In genomic region chr1:128197353-128197752, GRCm38 (mm10) we compare ENCODE assay signal across 21 mouse cellular contexts. TPM values are rescaled to one million over a fixed set of nuclear protein-coding genes. Genes with fewer than 3 reads are reported as not detected.
DNase-seq lines count a peak whose midpoint lies in the region; ATAC-seq and TF ChIP-seq lines count a peak whose summit lies in the region.
"Had no signal": no experiment of that assay in that cellular context is flagged by ENCODE, and none has a peak within 500 bp of the region (broad histone marks: within the 10 kb centered on the region; RNA-seq: fewer than 3 reads in every experiment).

No protein-coding gene starts in this region.

- no peaks in the 10 kb centered on the region for H3K9me3 ChIP-seq in ES-E14 (ENCODE audit: control insufficient read depth, insufficient read depth, low read depth, low read length)
- no peaks in the 10 kb centered on the region for H3K9me3 ChIP-seq in forebrain, embryonic 16.5 days (ENCODE audit: control insufficient read depth, low read length)
- H3K9me3 ChIP-seq in limb, embryonic 10.5 days (replicated peaks) = no peaks in the 10 kb centered on the region
- H3K9me3 ChIP-seq: embryonic facial prominence, embryonic 10.5 days; embryonic facial prominence, embryonic 12.5 days; forebrain, embryonic 13.5 days; forebrain, embryonic 15.5 days had no signal

- no peak overlapping the region for H3K4me3 ChIP-seq in ES-E14 (ENCODE audit: insufficient read depth in 1 of 2, low read depth in 1 of 2, low read length in 2 of 2, poor library complexity in 1 of 2, severe bottlenecking in 1 of 2)
- no peak overlapping the region for H3K4me3 ChIP-seq in forebrain, embryonic 16.5 days (replicated peaks; ENCODE audit: low read length)
- H3K4me3 ChIP-seq in limb, embryonic 10.5 days = no peak overlapping the region
- H3K4me3 ChIP-seq: embryonic facial prominence, embryonic 10.5 days; embryonic facial prominence, embryonic 12.5 days; forebrain, embryonic 13.5 days; forebrain, embryonic 15.5 days had no signal

- no peaks in the 10 kb centered on the region for H3K27me3 ChIP-seq in forebrain, embryonic 16.5 days (replicated peaks; ENCODE audit: control insufficient read depth, insufficient read depth, low read length)
- H3K27me3 ChIP-seq in limb, embryonic 10.5 days (ENCODE audit: low read depth, poor library complexity, severe bottlenecking) = no peaks in the 10 kb centered on the region
- H3K27me3 ChIP-seq: embryonic facial prominence, embryonic 12.5 days; forebrain, embryonic 13.5 days; forebrain, embryonic 15.5 days; Patski had no signal

- DNase-seq in ES-E14 (ENCODE audit: low read depth, low spot score) = no peak
- DNase-seq in induced T-regulatory cell, adult 2 months (ENCODE audit: low read depth) = peak; percentile 36
- DNase-seq in limb, embryonic 10.5 days (ENCODE audit: low spot score) = no peak
- no peak for DNase-seq in heart, adult 8-10 months (ENCODE audit: low spot score)
- no peak for DNase-seq in kidney, postnatal 4 days
- DNase-seq: adrenal gland, adult 8-10 months; adrenal gland, postnatal 14 days; adrenal gland, postnatal 36 days; cerebellum, adult 11-12 months; cerebellum, adult 2 months; cerebellum, adult 9-10 months; cerebellum, postnatal 10 days; cerebellum, postnatal 25 days had no signal

- H3K36me3 ChIP-seq in ES-E14 (ENCODE audit: control insufficient read depth, insufficient read depth, low read length, poor library complexity, severe bottlenecking) = peaks cover 9% of the 10 kb centered on the region
- H3K36me3 ChIP-seq in forebrain, embryonic 16.5 days (ENCODE audit: control insufficient read depth, insufficient read depth) = peaks cover 6% of the 10 kb centered on the region; the same call in 1 of the 2 replicates
- H3K36me3 ChIP-seq in limb, embryonic 10.5 days = peaks cover 62% of the 10 kb centered on the region

- H3K4me1 ChIP-seq in ES-E14 (ENCODE audit: control insufficient read depth in 2 of 2, insufficient read depth in 2 of 2, low read length in 2 of 2, poor library complexity in 1 of 2) = no peaks in the 10 kb centered on the region
- no peaks in the 10 kb centered on the region for H3K4me1 ChIP-seq in forebrain, embryonic 16.5 days (replicated peaks; ENCODE audit: control insufficient read depth, insufficient read depth, low read length)
- no peaks in the 10 kb centered on the region for H3K4me1 ChIP-seq in limb, embryonic 10.5 days
- H3K4me1 ChIP-seq: embryonic facial prominence, embryonic 12.5 days; forebrain, embryonic 13.5 days; forebrain, embryonic 15.5 days had no signal

- no peak overlapping the region for H3K9ac ChIP-seq in ES-E14 (ENCODE audit: insufficient read depth, low read depth, low read length, poor library complexity, severe bottlenecking)
- H3K9ac ChIP-seq in forebrain, embryonic 16.5 days (replicated peaks; ENCODE audit: low read depth, low read length) = no peak overlapping the region
- H3K9ac ChIP-seq: embryonic facial prominence, embryonic 12.5 days; forebrain, embryonic 13.5 days; forebrain, embryonic 15.5 days had no signal

- H3K4me2 ChIP-seq in forebrain, embryonic 16.5 days (ENCODE audit: low read length) = no peak overlapping the region
- H3K4me2 ChIP-seq: embryonic facial prominence, embryonic 12.5 days; forebrain, embryonic 13.5 days; forebrain, embryonic 15.5 days had no signal

- 96% methylated on average over 1 of the region's 1 CpGs for WGBS in forebrain, embryonic 16.5 days
- WGBS in limb, embryonic 10.5 days = 94% methylated on average over 1 of the region's 1 CpGs

- peak; percentile 62 for ATAC-seq in CD4-positive, CD25-positive, alpha-beta regulatory T cell, adult 4 months
- no peak for ATAC-seq in forebrain, embryonic 16.5 days
- ATAC-seq: activated CD4-positive, CD25-positive, alpha-beta regulatory T cell, adult 4 months; forebrain, embryonic 13.5 days; forebrain, embryonic 15.5 days; Patski had no signal

- H3K27ac ChIP-seq in ES-E14 (ENCODE audit: insufficient read depth, low read depth, low read length, poor library complexity, severe bottlenecking) = no peak overlapping the region
- H3K27ac ChIP-seq in forebrain, embryonic 16.5 days (ENCODE audit: low read length) = no peak overlapping the region
- no peak overlapping the region for H3K27ac ChIP-seq in limb, embryonic 10.5 days
- H3K27ac ChIP-seq: embryonic facial prominence, embryonic 10.5 days; embryonic facial prominence, embryonic 12.5 days; forebrain, embryonic 13.5 days; forebrain, embryonic 15.5 days had no signal

- in situ Hi-C loops in ES-E14 (cut with MboI; ENCODE audit: low sequenced_read_pairs in 2 of 2, unreplicated experiment in 2 of 2) = no loop called here

TF ChIP-seq in ES-E14, 5 proteins besides CTCF, POLR2A, EP300 and RAD21:
- no peak for TF ChIP-seq ZC3H11A (IDR thresholded peaks at IDR 0.05; ENCODE audit: borderline replicate concordance, low read depth, low read length)
- no peak for TF ChIP-seq CHD2 (IDR thresholded peaks at IDR 0.05; ENCODE audit: low read depth, low read length)
- TF ChIP-seq HCFC1 (IDR thresholded peaks at IDR 0.05; ENCODE audit: borderline replicate concordance, insufficient read depth, low read length) = no peak
- peak; percentile 48; the same call in 1 of the 2 replicates for TF ChIP-seq ZNF384 (IDR thresholded peaks at IDR 0.05; ENCODE audit: low read depth, low read length)

RNA-seq across cellular contexts. Expression of gene Ubxn4, which starts 46.4 kb away (rescaled TPM):
- 10 to 100 TPM; 41.5 to 59.1 TPM for polyA plus RNA-seq in CD4-positive, CD25-positive, alpha-beta regulatory T cell, adult 4 months (2017; shearing (Covaris generic))
- total RNA-seq in ES-E14 (2012; rRNA removed) = 44.0 and 50.2 TPM in 2 replicates
- 67.4 and 71.1 TPM in 2 replicates for polyA plus RNA-seq in forebrain, embryonic 16.5 days (2015; fragmentation: Nextera tagmentation; extraction: Ambion mirVana)
- 46.0 and 55.2 TPM in 2 replicates for polyA plus RNA-seq in limb, embryonic 10.5 days (2016; fragmentation: Nextera tagmentation; extraction: Ambion mirVana)
- total RNA-seq in heart, adult 8-10 months (2022) = 10 to 100 TPM; 35.4 to 43.4 (median 40.7) TPM
